Mouse (Mus musculus): ENCODE measurements around the gene Gm42791. TPM values are rescaled to one million over a fixed set of nuclear protein-coding genes. Genes with fewer than 3 reads are reported as not detected.

Gm42791 gene
- polyA plus RNA-seq, 1 experiment from 2014 or later = not detected

- no peak for DNase-seq (ENCODE audit: low spot score)
- Histone ChIP-seq H3K9me3 (replicated peaks; ENCODE audit: control insufficient read depth, low read length) (no peaks in the 10 kb centered on the region), H3K4me2 (ENCODE audit: low read depth, low read length) (no peak overlapping the region), H3K27me3 (ENCODE audit: control insufficient read depth, insufficient read depth, low read length) (no peaks in the 10 kb centered on the region), H3K27ac (replicated peaks; ENCODE audit: low read depth, low read length) (no peak overlapping the region), H3K36me3 (replicated peaks; ENCODE audit: control insufficient read depth, insufficient read depth, low read depth, low read length) (no peaks in the 10 kb centered on the region), H3K4me3 (ENCODE audit: low read depth, low read length) (no peak overlapping the region), H3K4me1 (ENCODE audit: control insufficient read depth, insufficient read depth, low read length) (no peaks in the 10 kb centered on the region), H3K9ac (replicated peaks; ENCODE audit: low read length) (no peak overlapping the region)
- 65% methylated on average over 9 of the region's 9 CpGs for WGBS
- ATAC-seq (replicated peaks; ENCODE audit: insufficient number of reproducible peaks, low FRiP score, low TSS enrichment, low read depth) = no peak
Measured at GRCm38 (mm10) chr5:148995962-148996708, 1.2 kb upstream of the Gm42791 start.

- DNase-seq (ENCODE audit: low spot score) (no peak), ATAC-seq (replicated peaks; ENCODE audit: insufficient number of reproducible peaks, low FRiP score, low TSS enrichment, low read depth) (no peak)
- 50% methylated on average over 7 of the region's 7 CpGs for WGBS
- peak overlapping the region; percentile 45 for H3K4me3 ChIP-seq (ENCODE audit: low read depth, low read length)
- H3K9me3 ChIP-seq (replicated peaks; ENCODE audit: control insufficient read depth, low read length) = no peaks in the 10 kb centered on the region
- peak overlapping the region; percentile 72 for H3K4me2 ChIP-seq (ENCODE audit: low read depth, low read length)
- no peaks in the 10 kb centered on the region for H3K36me3 ChIP-seq (replicated peaks; ENCODE audit: control insufficient read depth, insufficient read depth, low read depth, low read length)
- no peaks in the 10 kb centered on the region for H3K27me3 ChIP-seq (ENCODE audit: control insufficient read depth, insufficient read depth, low read length)
- peak overlapping the region; percentile 97 for H3K27ac ChIP-seq (replicated peaks; ENCODE audit: low read depth, low read length)
- peak overlapping the region; percentile 82 for H3K9ac ChIP-seq (replicated peaks; ENCODE audit: low read length)
- no peaks in the 10 kb centered on the region for H3K4me1 ChIP-seq (ENCODE audit: control insufficient read depth, insufficient read depth, low read length)
Measured at GRCm38 (mm10) chr5:148994311-148994705, 639 bp downstream of the Gm42791 start.

GRCm38 (mm10) chr5:148992598-148992997, 2.3 kb downstream of the Gm42791 start:
- Histone ChIP-seq H3K27ac (replicated peaks; ENCODE audit: low read depth, low read length) (no peak overlapping the region), H3K4me2 (ENCODE audit: low read depth, low read length) (no peak overlapping the region), H3K4me1 (ENCODE audit: control insufficient read depth, insufficient read depth, low read length) (no peaks in the 10 kb centered on the region), H3K36me3 (replicated peaks; ENCODE audit: control insufficient read depth, insufficient read depth, low read depth, low read length) (no peaks in the 10 kb centered on the region), H3K9me3 (replicated peaks; ENCODE audit: control insufficient read depth, low read length) (no peaks in the 10 kb centered on the region), H3K4me3 (ENCODE audit: low read depth, low read length) (no peak overlapping the region), H3K9ac (replicated peaks; ENCODE audit: low read length) (no peak overlapping the region), H3K27me3 (ENCODE audit: control insufficient read depth, insufficient read depth, low read length) (no peaks in the 10 kb centered on the region)
- DNase-seq (ENCODE audit: low spot score) = no peak
- ATAC-seq (replicated peaks; ENCODE audit: insufficient number of reproducible peaks, low FRiP score, low TSS enrichment, low read depth) = no peak
- WGBS = 95% methylated on average over 11 of the region's 11 CpGs

- H3K9me3 ChIP-seq (replicated peaks; ENCODE audit: control insufficient read depth, low read length) = no peaks in the 10 kb centered on the region
- H3K27me3 ChIP-seq (ENCODE audit: control insufficient read depth, insufficient read depth, low read length) = no peaks in the 10 kb centered on the region
- WGBS = 70% methylated on average over 12 of the region's 12 CpGs
- H3K36me3 ChIP-seq (replicated peaks; ENCODE audit: control insufficient read depth, insufficient read depth, low read depth, low read length) = no peaks in the 10 kb centered on the region
- H3K4me2 ChIP-seq (ENCODE audit: low read depth, low read length) = no peak overlapping the region
- no peak for ATAC-seq (replicated peaks; ENCODE audit: insufficient number of reproducible peaks, low FRiP score, low TSS enrichment, low read depth)
- H3K4me3 ChIP-seq (ENCODE audit: low read depth, low read length) = no peak overlapping the region
- H3K27ac ChIP-seq (replicated peaks; ENCODE audit: low read depth, low read length) = no peak overlapping the region
- H3K9ac ChIP-seq (replicated peaks; ENCODE audit: low read length) = no peak overlapping the region
- DNase-seq (ENCODE audit: low spot score) = no peak
- no peaks in the 10 kb centered on the region for H3K4me1 ChIP-seq (ENCODE audit: control insufficient read depth, insufficient read depth, low read length)
Measured at GRCm38 (mm10) chr5:148990891-148991311, 4.0 kb downstream of the Gm42791 start.

GRCm38 (mm10) chr5:148989480-148989879, 5.5 kb downstream of the Gm42791 start:
- H3K9ac ChIP-seq (replicated peaks; ENCODE audit: low read length) = no peak overlapping the region
- no peak for ATAC-seq (replicated peaks; ENCODE audit: insufficient number of reproducible peaks, low FRiP score, low TSS enrichment, low read depth)
- DNase-seq (ENCODE audit: low spot score) = no peak
- no peak overlapping the region for H3K4me3 ChIP-seq (ENCODE audit: low read depth, low read length)
- 86% methylated on average over 7 of the region's 7 CpGs for WGBS
- no peak overlapping the region for H3K27ac ChIP-seq (replicated peaks; ENCODE audit: low read depth, low read length)
- no peaks in the 10 kb centered on the region for H3K4me1 ChIP-seq (ENCODE audit: control insufficient read depth, insufficient read depth, low read length)
- H3K27me3 ChIP-seq (ENCODE audit: control insufficient read depth, insufficient read depth, low read length) = no peaks in the 10 kb centered on the region
- H3K4me2 ChIP-seq (ENCODE audit: low read depth, low read length) = no peak overlapping the region
- no peaks in the 10 kb centered on the region for H3K9me3 ChIP-seq (replicated peaks; ENCODE audit: control insufficient read depth, low read length)
- no peaks in the 10 kb centered on the region for H3K36me3 ChIP-seq (replicated peaks; ENCODE audit: control insufficient read depth, insufficient read depth, low read depth, low read length)

GRCm38 (mm10) chr5:148984961-148985360, 10.0 kb downstream of the Gm42791 start:
- Histone ChIP-seq H3K27me3 (ENCODE audit: control insufficient read depth, insufficient read depth, low read length) (no peaks in the 10 kb centered on the region), H3K4me1 (ENCODE audit: control insufficient read depth, insufficient read depth, low read length) (no peaks in the 10 kb centered on the region), H3K9me3 (replicated peaks; ENCODE audit: control insufficient read depth, low read length) (no peaks in the 10 kb centered on the region), H3K36me3 (replicated peaks; ENCODE audit: control insufficient read depth, insufficient read depth, low read depth, low read length) (no peaks in the 10 kb centered on the region), H3K4me3 (ENCODE audit: low read depth, low read length) (no peak overlapping the region), H3K9ac (replicated peaks; ENCODE audit: low read length) (no peak overlapping the region), H3K4me2 (ENCODE audit: low read depth, low read length) (no peak overlapping the region), H3K27ac (replicated peaks; ENCODE audit: low read depth, low read length) (no peak overlapping the region)
- no peak for DNase-seq (ENCODE audit: low spot score)
- 38% methylated on average over 13 of the region's 13 CpGs for WGBS
- ATAC-seq (replicated peaks; ENCODE audit: insufficient number of reproducible peaks, low FRiP score, low TSS enrichment, low read depth) = no peak

GRCm38 (mm10) chr5:148983696-148984095, 11.3 kb downstream of the Gm42791 start:
- WGBS = 97% methylated on average over 1 of the region's 1 CpGs
- H3K4me3 ChIP-seq (ENCODE audit: low read depth, low read length) = no peak overlapping the region
- H3K27ac ChIP-seq (replicated peaks; ENCODE audit: low read depth, low read length) = no peak overlapping the region
- no peaks in the 10 kb centered on the region for H3K9me3 ChIP-seq (replicated peaks; ENCODE audit: control insufficient read depth, low read length)
- ATAC-seq (replicated peaks; ENCODE audit: insufficient number of reproducible peaks, low FRiP score, low TSS enrichment, low read depth) = no peak
- no peak overlapping the region for H3K4me2 ChIP-seq (ENCODE audit: low read depth, low read length)
- no peaks in the 10 kb centered on the region for H3K4me1 ChIP-seq (ENCODE audit: control insufficient read depth, insufficient read depth, low read length)
- no peaks in the 10 kb centered on the region for H3K27me3 ChIP-seq (ENCODE audit: control insufficient read depth, insufficient read depth, low read length)
- H3K9ac ChIP-seq (replicated peaks; ENCODE audit: low read length) = no peak overlapping the region
- no peak for DNase-seq (ENCODE audit: low spot score)
- no peaks in the 10 kb centered on the region for H3K36me3 ChIP-seq (replicated peaks; ENCODE audit: control insufficient read depth, insufficient read depth, low read depth, low read length)

GRCm38 (mm10) chr5:148983108-148983664, 11.8 kb downstream of the Gm42791 start:
- peak; percentile 73 for DNase-seq (ENCODE audit: low spot score)
- H3K9ac ChIP-seq (replicated peaks; ENCODE audit: low read length) = no peak overlapping the region
- no peaks in the 10 kb centered on the region; the same call in 1 of the 2 replicates for H3K4me1 ChIP-seq (ENCODE audit: control insufficient read depth, insufficient read depth, low read length)
- ATAC-seq (replicated peaks; ENCODE audit: insufficient number of reproducible peaks, low FRiP score, low TSS enrichment, low read depth) = 0 out of 2 replicates have a peak, but pooled peaks have one; percentile 51
- H3K9me3 ChIP-seq (replicated peaks; ENCODE audit: control insufficient read depth, low read length) = no peaks in the 10 kb centered on the region
- H3K4me3 ChIP-seq (ENCODE audit: low read depth, low read length) = no peak overlapping the region
- no peaks in the 10 kb centered on the region for H3K27me3 ChIP-seq (ENCODE audit: control insufficient read depth, insufficient read depth, low read length)
- WGBS = 67% methylated on average over 12 of the region's 12 CpGs
- no peak overlapping the region for H3K4me2 ChIP-seq (ENCODE audit: low read depth, low read length)
- no peak overlapping the region for H3K27ac ChIP-seq (replicated peaks; ENCODE audit: low read depth, low read length)
- H3K36me3 ChIP-seq (replicated peaks; ENCODE audit: control insufficient read depth, insufficient read depth, low read depth, low read length) = no peaks in the 10 kb centered on the region

All from embryonic facial prominence, embryonic 11.5 days (tissue).